Mouse (Mus musculus): ENCODE measurements around the gene Vmn1r235. TPM values are rescaled to one million over a fixed set of nuclear protein-coding genes. Genes with fewer than 3 reads are reported as not detected.
"Not testable (repeated sequence)": the region's sequence is repeated elsewhere in the genome, so short reads cannot be mapped to it uniquely, and the experiment has no call there.

Vmn1r235 gene
- not detected for total RNA-seq (2021)
- long read RNA-seq, experiment 1, result 0 reads
- long read RNA-seq, experiment 2, result 0 reads

DNA sequence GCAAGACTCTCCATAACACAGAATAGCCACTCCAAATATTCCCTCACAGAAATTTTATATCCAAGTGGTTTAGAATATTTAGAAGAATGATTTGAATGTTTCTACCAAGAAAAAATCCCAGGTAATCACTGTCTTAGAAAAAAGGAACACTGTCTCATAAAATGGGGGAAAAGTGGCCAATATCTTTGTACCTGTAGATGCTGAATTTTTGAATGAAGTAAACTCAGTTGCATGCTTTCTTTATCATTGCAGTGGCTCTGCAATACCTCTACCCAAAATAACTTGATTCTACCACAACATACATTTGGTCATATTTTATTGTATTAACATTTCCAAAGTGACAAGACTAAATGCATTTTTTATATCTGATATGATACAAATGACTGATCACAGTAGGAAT is at the start of gene Vmn1r235:
Gene Vmn1r235 (plus strand): TSS at position 301 of the 400 bp plus-strand sequence.
- no peak for DNase-seq (ENCODE audit: low spot score in 2 of 2)

DNA sequence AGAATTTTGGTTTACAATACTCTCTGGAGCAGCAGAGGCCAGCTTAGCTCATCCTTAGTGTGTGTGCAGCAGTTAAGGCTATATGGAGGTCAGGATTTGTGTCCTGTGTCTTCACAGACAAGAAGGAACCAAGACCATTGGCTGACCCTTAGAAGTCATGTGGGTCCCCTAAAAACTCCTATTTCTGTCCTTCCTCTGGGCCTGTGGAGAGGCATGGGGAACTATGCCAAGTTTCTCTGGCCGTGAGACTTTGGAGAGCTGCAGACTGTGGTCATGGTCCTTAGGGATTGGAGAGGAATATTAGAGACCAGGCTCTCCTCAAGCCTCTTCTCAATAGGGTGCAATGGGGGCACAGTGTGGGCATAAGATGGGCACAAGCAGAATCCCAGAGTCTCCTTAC is 45.1 kb upstream of the Vmn1r235 start:
- DNase-seq (ENCODE audit: low spot score in 2 of 2), result not testable (repeated sequence)

DNA sequence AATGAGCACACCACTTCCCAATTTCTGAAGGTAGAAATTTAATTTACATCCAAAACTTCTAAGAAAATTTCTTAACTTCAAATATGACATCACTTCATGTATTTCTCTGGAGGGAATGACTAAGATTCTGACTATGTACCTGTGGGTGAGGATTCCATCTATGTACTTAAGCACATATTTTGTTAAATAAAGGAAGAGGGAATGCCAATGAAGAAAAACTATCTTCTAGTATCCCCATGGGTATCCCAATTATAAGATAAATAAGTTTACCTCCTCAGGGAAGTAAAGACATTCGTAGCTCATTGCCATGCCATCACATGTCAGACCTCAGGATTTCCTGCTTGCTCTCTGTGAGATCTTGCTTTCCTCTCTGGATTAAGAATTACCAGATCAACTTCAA is 30.4 kb upstream of the Vmn1r235 start, which contains the start of gene Vmn1r234:
Gene Vmn1r234 (plus strand): TSS at position 301 of the 400 bp plus-strand sequence.
- DNase-seq (ENCODE audit: low spot score in 2 of 2), result no peak

DNA sequence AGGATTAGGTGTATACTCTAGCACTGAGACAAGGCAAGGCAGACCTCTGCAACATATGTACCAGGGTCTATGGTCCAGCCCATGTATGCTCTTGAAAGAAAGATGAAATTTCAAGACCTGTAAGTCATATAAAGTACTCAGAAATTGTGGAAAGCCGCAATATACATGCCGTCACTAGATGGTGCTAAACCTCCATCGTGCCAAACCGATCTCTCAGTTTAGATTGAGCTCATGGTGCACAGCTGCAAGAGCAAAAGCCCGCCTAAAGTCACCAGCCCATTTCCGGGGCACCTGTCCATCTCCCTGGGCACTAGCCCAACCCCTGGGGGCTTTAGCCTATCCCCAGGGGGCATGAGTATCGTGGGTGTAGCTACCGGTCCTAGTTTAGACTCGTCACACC is 24.6 kb upstream of the Vmn1r235 start:
- DNase-seq (ENCODE audit: low spot score in 2 of 2), result no peak

DNA sequence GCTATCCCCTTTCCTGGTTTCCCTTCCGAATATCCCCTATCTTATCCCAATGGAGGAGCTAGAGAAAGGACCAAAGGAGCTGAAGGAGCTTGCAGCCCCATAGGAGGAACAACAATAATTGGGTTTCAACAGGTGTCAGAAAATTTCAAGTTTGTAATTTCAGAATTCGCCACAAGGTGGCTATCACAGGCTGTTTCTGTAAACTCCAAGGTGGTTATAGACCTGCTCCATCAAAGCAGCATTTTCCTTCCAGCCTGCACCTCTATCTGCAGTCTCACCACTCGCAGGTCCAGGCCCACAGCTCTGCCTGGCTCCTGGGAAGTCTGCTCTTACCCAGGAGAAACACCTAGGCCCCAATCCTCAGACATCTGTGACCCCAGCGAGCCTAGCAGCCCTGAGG is 15.9 kb downstream of the Vmn1r235 start:
- DNase-seq (ENCODE audit: low spot score in 2 of 2), result no peak

DNA sequence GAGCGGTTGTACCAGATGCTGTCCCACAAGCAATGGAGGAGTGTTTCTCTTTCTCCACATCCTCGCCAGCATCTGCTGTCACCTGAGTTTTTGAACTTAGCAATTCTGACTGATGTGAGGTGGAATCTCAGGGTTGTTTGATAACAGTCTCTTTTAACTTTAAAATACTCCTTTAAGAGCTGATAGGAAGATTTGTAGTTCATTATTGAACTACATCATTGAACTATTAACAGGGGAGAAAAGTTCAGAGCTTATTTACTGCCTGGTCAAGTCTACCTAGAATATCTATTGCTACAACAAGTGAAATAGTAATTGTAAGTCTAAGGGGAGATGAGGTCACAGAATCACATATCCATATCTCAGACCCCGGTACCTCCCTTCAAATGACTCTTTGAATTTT is 26.4 kb downstream of the Vmn1r235 start, which contains the start of gene Vmn1r236:
Gene Vmn1r236 (plus strand): TSS at position 301 of the 400 bp plus-strand sequence.
- no peak for DNase-seq (ENCODE audit: low spot score in 2 of 2)

DNA sequence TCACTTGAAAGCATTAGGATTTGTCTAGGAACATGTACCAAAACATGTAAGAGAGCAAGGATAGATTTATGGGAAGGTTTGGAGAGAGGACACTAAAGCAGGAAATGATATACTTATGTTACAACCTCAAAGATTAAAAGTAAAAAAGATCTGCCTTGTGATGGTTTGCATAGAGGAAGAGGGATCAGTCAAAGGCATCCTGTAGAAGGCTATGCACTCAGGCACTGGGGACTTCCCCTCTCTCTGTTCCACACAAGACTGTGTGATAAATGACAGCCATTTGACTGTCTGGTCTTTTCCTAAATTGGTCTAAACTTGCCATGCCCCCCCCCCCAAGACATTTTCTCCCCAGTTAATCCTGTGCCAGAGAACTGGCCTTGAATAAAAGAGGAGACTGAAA is 28.2 kb downstream of the Vmn1r235 start:
- no peak for DNase-seq (ENCODE audit: low spot score in 2 of 2)

DNA sequence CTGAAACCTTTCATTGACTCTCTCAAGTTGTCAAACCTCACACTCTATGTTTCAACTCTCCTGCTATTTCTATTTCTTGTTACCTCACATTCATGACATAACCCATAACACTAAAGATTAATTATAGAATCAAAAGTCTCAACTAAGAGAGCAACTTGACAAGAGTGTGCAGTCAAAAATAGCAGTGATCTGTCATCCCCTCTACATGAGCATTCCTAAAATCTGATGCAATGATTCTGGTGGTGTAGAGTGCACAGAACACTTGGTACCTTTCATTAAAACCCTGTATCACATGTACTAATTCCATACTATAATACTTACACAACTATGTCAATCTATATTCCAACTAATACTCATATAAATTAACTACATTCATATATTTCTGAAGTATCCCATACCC is 33.5 kb downstream of the Vmn1r235 start:
- DNase-seq (ENCODE audit: low spot score in 2 of 2), result no peak

DNA sequence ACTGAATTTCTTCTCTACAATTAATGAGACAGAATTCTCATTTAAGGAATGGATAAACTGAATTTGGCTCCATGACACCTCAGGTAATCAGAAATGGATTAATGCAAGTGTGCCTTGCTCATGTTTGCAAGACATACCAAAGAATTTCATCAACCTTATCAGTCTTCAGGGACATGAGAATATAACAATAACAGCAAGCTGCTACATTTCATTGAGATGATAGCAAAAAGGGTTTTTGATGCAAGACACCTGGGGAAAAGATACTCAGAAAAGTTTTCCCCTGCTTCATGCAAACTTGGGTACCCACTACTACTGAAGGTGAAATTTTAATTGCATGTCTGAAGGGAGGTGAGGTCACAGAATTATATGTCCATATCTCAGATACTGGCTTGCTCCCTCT is 55.4 kb downstream of the Vmn1r235 start, which contains the start of gene Vmn1r237:
Gene Vmn1r237 (plus strand): TSS at position 301 of the 400 bp plus-strand sequence.
- no peak for DNase-seq (ENCODE audit: low spot score in 2 of 2)

Small RNAs within 50 kb of the gene (microRNA-seq; reads per million reads assigned to microRNA genes)
- gene Gm26384, result not detected

Other genes starting within 250 kb of the Vmn1r235 start
- 10 to 100 TPM; 31.5 to 32.3 TPM for gene Zfp160, start 247.5 kb upstream of the Vmn1r235 start, total RNA-seq (2021)
- not detected for gene Vmn1r234, start 30.3 kb upstream of the Vmn1r235 start, total RNA-seq (2021)
- not detected for gene Vmn1r236, start 26.5 kb downstream of the Vmn1r235 start, total RNA-seq (2021)
- not detected for gene Vmn1r237, start 55.5 kb downstream of the Vmn1r235 start, total RNA-seq (2021)
- 1 to 10 TPM; 5.0 to 5.2 TPM for gene Zfp677, start 127.3 kb downstream of the Vmn1r235 start, total RNA-seq (2021)
- 1 to 10 TPM; 2.7 to 3.0 TPM for gene Zfp54, start 166.8 kb downstream of the Vmn1r235 start, total RNA-seq (2021)
- 10 to 100 TPM in 1 of 2 experiments, 1 to 10 TPM in 1; 8.8 to 10.2 TPM for gene Zfp51, start 194.0 kb downstream of the Vmn1r235 start, total RNA-seq (2021)
- gene Zfp53, start 232.6 kb downstream of the Vmn1r235 start, total RNA-seq (2021), result 1 to 10 TPM; 6.9 to 7.5 TPM